Mouse (Mus musculus): ENCODE data around the gene Alpl. TPM values are rescaled to one million over a fixed set of nuclear protein-coding genes. Genes with fewer than 3 reads are reported as not detected.

Alpl gene
- polyA plus RNA-seq, 1 experiment = 158 TPM

DNA sequence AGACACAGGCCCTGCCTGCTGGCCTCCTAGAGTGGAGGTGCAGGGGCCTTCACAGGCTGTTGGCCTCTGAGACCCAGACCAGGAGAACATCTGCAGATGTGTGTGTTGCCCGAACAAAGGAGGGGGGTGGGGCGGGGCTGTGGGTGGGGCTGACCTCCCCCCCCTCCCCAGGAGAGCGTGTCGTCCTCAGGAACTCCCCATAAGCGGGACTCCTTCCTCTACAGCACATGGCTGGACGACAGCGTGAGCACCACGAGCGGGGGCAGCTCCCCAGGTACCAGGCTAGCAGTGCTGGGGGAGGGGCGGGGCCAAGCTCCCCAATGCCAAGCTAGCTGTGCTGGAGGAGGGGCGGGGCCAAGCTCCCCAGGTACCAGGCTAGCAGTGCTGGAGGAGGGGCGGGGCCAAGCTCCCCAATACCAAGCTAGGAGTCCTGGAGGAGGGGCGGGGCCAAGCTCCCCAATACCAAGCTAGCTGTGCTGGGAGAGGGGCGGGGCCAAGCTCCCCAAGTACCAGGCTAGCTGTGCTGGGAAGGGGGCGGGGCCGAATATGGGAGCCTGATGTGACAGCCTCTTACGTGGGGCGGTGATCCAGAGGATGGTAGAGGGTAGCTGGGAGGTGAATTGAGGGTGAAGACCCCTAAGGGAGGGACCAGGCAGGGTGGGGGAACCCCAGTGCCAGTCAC is 68.5 kb downstream of the Alpl start:
- no peak overlapping the region for H3K4me3 ChIP-seq (ENCODE audit: low read depth, low read length)
- TF ChIP-seq CTCF (IDR thresholded peaks at IDR 0.05; ENCODE audit: low read depth, low read length) = no peak
- TF ChIP-seq EP300 (IDR thresholded peaks at IDR 0.05; ENCODE audit: insufficient read depth, low read depth, low read length) = no peak
- no peak for TF ChIP-seq POLR2A (IDR thresholded peaks at IDR 0.05; ENCODE audit: insufficient read depth, low read length)
- H3K27ac ChIP-seq (ENCODE audit: insufficient read depth, low read length) = no peak overlapping the region
- no peaks in the 10 kb centered on the region for H3K36me3 ChIP-seq (ENCODE audit: control insufficient read depth, insufficient read depth, low read length, poor library complexity, severe bottlenecking)
- no peaks in the 10 kb centered on the region for H3K27me3 ChIP-seq (ENCODE audit: control insufficient read depth, insufficient read depth, low read length, poor library complexity, severe bottlenecking)
- peaks cover 17% of the 10 kb centered on the region for H3K4me1 ChIP-seq (ENCODE audit: control insufficient read depth, insufficient read depth, low read length)
- no peak overlapping the region for H3K9ac ChIP-seq (ENCODE audit: low read depth, poor library complexity, severe bottlenecking)
- H3K9me3 ChIP-seq (replicated peaks; ENCODE audit: control insufficient read depth, insufficient read depth, low read length, poor library complexity, severe bottlenecking) = no peaks in the 10 kb centered on the region

DNA sequence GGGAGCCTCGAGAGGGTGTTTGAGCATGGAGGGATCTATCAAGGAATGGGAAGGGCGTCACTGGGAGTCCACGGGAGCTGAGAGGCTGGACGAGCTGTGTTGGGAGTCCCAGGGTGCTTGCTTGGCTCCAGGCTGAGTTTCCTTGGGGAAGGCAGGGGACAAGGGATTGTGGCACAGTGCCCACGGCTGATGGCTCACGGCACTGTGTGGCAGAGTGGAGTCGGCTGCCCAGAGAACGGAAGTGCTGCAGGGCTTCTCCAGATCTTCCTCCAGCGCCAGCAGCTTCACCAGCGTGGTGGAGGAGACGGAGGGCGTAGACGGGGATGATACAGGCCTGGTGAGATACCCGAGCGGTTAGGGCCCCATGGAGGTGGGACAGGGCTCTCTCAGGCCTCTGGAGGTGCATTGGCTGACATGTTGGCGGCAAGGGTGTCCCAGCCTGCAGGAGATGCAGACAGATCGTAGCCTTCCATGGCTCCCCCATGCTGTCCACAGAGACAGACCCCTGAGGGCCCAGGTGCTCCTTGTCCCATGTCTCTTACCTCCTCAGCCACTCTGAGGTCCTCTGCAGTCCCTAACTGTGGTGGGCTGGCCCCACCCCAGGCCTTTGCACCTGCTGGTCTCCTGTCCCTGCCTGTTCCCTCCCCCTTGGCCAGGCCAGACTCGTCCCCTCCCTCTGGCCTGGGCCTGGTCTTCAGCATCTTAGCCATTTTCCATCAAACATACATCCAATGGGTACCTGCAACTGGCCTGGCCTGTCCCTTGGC is 69.3 kb downstream of the Alpl start:
- Histone ChIP-seq H3K9ac (ENCODE audit: low read depth, poor library complexity, severe bottlenecking) (no peak overlapping the region), H3K9me3 (replicated peaks; ENCODE audit: control insufficient read depth, insufficient read depth, low read length, poor library complexity, severe bottlenecking) (no peaks in the 10 kb centered on the region), H3K27ac (ENCODE audit: insufficient read depth, low read length) (no peak overlapping the region), H3K4me1 (ENCODE audit: control insufficient read depth, insufficient read depth, low read length) (peaks cover 17% of the 10 kb centered on the region), H3K4me3 (ENCODE audit: low read depth, low read length) (no peak overlapping the region), H3K27me3 (ENCODE audit: control insufficient read depth, insufficient read depth, low read length, poor library complexity, severe bottlenecking) (no peaks in the 10 kb centered on the region), H3K36me3 (ENCODE audit: control insufficient read depth, insufficient read depth, low read length, poor library complexity, severe bottlenecking) (no peaks in the 10 kb centered on the region)
- no peak for TF ChIP-seq POLR2A (IDR thresholded peaks at IDR 0.05; ENCODE audit: insufficient read depth, low read length)

DNA sequence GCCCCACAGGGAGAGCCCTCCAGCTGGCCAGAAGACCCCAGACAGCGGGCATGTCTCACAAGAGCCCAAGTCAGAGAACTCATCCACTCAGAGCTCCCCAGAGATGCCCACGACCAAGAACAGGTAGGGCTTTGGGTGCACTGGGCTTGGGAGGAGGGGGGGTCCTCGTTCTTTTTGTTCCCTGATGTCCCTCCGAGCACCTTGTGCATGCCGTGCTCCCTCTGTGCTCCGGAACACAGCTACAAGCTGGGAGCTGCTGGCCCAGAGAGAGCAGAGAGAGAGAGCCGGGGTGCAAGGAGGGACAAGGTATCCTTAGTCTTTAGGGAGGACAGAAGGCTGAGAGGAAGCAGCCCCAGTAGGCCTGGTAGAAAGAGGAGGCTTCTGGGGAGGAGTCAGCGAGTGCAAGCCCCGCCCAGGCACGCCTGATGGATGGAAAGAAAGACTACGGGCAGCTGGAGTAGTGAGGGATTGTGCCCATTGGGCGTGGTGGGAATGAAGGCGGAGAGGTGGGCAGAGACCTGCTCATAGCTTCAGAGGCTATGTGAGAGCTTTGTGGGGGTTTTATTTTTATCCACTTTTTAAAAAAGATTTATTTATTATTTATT is 70.5 kb downstream of the Alpl start:
- H3K36me3 ChIP-seq (ENCODE audit: control insufficient read depth, insufficient read depth, low read length, poor library complexity, severe bottlenecking) = no peaks in the 10 kb centered on the region
- TF ChIP-seq CTCF (IDR thresholded peaks at IDR 0.05; ENCODE audit: low read depth, low read length) (no peak), EP300 (IDR thresholded peaks at IDR 0.05; ENCODE audit: insufficient read depth, low read depth, low read length) (no peak), POLR2A (IDR thresholded peaks at IDR 0.05; ENCODE audit: insufficient read depth, low read length) (no peak)
- no peak overlapping the region for H3K4me3 ChIP-seq (ENCODE audit: low read depth, low read length)
- no peak overlapping the region for H3K27ac ChIP-seq (ENCODE audit: insufficient read depth, low read length)
- H3K9me3 ChIP-seq (replicated peaks; ENCODE audit: control insufficient read depth, insufficient read depth, low read length, poor library complexity, severe bottlenecking) = no peaks in the 10 kb centered on the region
- peaks cover 17% of the 10 kb centered on the region for H3K4me1 ChIP-seq (ENCODE audit: control insufficient read depth, insufficient read depth, low read length)
- no peaks in the 10 kb centered on the region for H3K27me3 ChIP-seq (ENCODE audit: control insufficient read depth, insufficient read depth, low read length, poor library complexity, severe bottlenecking)
- H3K9ac ChIP-seq (ENCODE audit: low read depth, poor library complexity, severe bottlenecking) = no peak overlapping the region

DNA sequence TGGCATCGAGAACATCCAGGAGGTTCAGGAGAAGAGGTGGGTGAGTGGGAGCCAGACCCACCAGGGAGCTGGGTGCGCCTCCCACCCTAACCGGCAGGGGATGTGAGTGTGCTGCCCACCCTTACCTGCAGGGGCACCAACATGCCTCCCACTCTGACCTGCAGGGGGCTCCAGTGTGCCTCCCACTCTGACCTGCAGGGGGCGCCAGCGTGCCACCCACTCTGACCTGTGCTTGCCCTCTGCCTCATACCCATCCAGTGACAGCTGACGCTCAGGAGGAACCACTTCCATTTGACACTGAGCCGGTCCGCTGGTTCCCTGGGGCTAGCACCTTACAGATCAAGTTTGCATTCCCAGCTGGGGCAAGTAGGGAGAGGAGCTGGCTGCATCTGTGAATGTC is 71.4 kb downstream of the Alpl start:
- H3K36me3 ChIP-seq (ENCODE audit: control insufficient read depth, insufficient read depth, low read length, poor library complexity, severe bottlenecking) = no peaks in the 10 kb centered on the region
- H3K4me3 ChIP-seq (ENCODE audit: low read depth, low read length) = no peak overlapping the region
- H3K4me1 ChIP-seq (ENCODE audit: control insufficient read depth, insufficient read depth, low read length) = peaks cover 17% of the 10 kb centered on the region
- peak; percentile 100 for TF ChIP-seq CTCF (IDR thresholded peaks at IDR 0.05; ENCODE audit: low read depth, low read length)
- TF ChIP-seq POLR2A (IDR thresholded peaks at IDR 0.05; ENCODE audit: insufficient read depth, low read length) = no peak
- TF ChIP-seq EP300 (IDR thresholded peaks at IDR 0.05; ENCODE audit: insufficient read depth, low read depth, low read length) = 0 out of 2 replicates have a peak, but pooled peaks have one; percentile 55
- H3K27me3 ChIP-seq (ENCODE audit: control insufficient read depth, insufficient read depth, low read length, poor library complexity, severe bottlenecking) = no peaks in the 10 kb centered on the region
- no peak overlapping the region for H3K27ac ChIP-seq (ENCODE audit: insufficient read depth, low read length)
- no peak overlapping the region for H3K9ac ChIP-seq (ENCODE audit: low read depth, poor library complexity, severe bottlenecking)
- no peaks in the 10 kb centered on the region for H3K9me3 ChIP-seq (replicated peaks; ENCODE audit: control insufficient read depth, insufficient read depth, low read length, poor library complexity, severe bottlenecking)

DNA sequence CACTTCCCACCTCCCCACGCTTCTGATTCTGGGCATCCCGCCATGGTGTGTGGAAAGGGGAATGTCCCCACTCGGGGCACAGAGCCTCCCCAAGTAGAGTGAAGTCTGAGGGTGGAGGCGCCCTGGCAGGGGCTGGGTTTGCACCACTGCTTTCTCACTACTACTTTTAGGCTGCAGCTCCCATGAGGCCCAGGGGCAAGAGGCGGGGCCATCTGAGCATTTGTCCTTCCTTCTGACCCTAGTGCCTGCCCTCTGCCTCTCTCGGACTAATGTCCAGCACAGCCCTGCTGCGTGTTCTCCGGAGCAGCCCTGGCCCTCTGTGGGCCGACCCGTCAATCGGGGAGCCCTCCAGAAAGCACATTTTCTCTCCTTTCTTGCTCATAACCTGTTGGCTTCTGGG is 72.0 kb downstream of the Alpl start:
- no peak for TF ChIP-seq CTCF (IDR thresholded peaks at IDR 0.05; ENCODE audit: low read depth, low read length)
- no peak for TF ChIP-seq POLR2A (IDR thresholded peaks at IDR 0.05; ENCODE audit: insufficient read depth, low read length)
- TF ChIP-seq EP300 (IDR thresholded peaks at IDR 0.05; ENCODE audit: insufficient read depth, low read depth, low read length) = no peak
- H3K36me3 ChIP-seq (ENCODE audit: control insufficient read depth, insufficient read depth, low read length, poor library complexity, severe bottlenecking) = no peaks in the 10 kb centered on the region
- H3K4me3 ChIP-seq (ENCODE audit: low read depth, low read length) = peak overlapping the region; percentile 33
- no peak overlapping the region for H3K27ac ChIP-seq (ENCODE audit: insufficient read depth, low read length)
- peaks cover 14% of the 10 kb centered on the region for H3K4me1 ChIP-seq (ENCODE audit: control insufficient read depth, insufficient read depth, low read length)
- no peaks in the 10 kb centered on the region for H3K9me3 ChIP-seq (replicated peaks; ENCODE audit: control insufficient read depth, insufficient read depth, low read length, poor library complexity, severe bottlenecking)
- peak overlapping the region; percentile 15 for H3K9ac ChIP-seq (ENCODE audit: low read depth, poor library complexity, severe bottlenecking)
- H3K27me3 ChIP-seq (ENCODE audit: control insufficient read depth, insufficient read depth, low read length, poor library complexity, severe bottlenecking) = no peaks in the 10 kb centered on the region

DNA sequence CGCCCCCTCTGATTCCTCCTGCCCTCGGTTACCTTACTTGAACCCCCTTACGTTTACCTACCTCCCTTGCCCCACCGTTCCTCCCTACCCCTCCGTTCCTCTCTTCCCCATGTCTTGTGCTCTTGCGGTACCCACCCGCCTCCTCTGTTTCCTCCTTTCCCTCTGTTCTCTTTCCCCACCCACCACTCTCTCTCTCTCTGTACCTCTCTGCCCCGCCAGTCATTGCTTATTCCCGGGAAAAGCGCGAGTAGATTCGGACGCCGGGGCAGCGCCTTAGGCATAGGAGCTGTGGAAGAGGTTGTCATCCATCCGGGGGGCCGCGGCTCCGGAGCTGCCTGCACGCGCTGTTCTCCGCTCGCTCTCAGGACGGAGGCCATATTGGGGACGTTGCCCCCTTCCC is 72.7 kb downstream of the Alpl start:
- Histone ChIP-seq H3K9me3 (replicated peaks; ENCODE audit: control insufficient read depth, insufficient read depth, low read length, poor library complexity, severe bottlenecking) (no peaks in the 10 kb centered on the region), H3K27ac (ENCODE audit: insufficient read depth, low read length) (no peak overlapping the region), H3K4me3 (ENCODE audit: low read depth, low read length) (peak overlapping the region; percentile 33), H3K4me1 (ENCODE audit: control insufficient read depth, insufficient read depth, low read length) (peaks cover 14% of the 10 kb centered on the region), H3K9ac (ENCODE audit: low read depth, poor library complexity, severe bottlenecking) (peak overlapping the region; percentile 15), H3K36me3 (ENCODE audit: control insufficient read depth, insufficient read depth, low read length, poor library complexity, severe bottlenecking) (no peaks in the 10 kb centered on the region), H3K27me3 (ENCODE audit: control insufficient read depth, insufficient read depth, low read length, poor library complexity, severe bottlenecking) (no peaks in the 10 kb centered on the region)
- TF ChIP-seq EP300 (IDR thresholded peaks at IDR 0.05; ENCODE audit: insufficient read depth, low read depth, low read length) (no peak), POLR2A (IDR thresholded peaks at IDR 0.05; ENCODE audit: insufficient read depth, low read length) (no peak), CTCF (IDR thresholded peaks at IDR 0.05; ENCODE audit: low read depth, low read length) (no peak)

Measured in ES-Bruce4 (cell line).